ENCODE assay signal across 1 mouse cellular context in the genomic region with DNA sequence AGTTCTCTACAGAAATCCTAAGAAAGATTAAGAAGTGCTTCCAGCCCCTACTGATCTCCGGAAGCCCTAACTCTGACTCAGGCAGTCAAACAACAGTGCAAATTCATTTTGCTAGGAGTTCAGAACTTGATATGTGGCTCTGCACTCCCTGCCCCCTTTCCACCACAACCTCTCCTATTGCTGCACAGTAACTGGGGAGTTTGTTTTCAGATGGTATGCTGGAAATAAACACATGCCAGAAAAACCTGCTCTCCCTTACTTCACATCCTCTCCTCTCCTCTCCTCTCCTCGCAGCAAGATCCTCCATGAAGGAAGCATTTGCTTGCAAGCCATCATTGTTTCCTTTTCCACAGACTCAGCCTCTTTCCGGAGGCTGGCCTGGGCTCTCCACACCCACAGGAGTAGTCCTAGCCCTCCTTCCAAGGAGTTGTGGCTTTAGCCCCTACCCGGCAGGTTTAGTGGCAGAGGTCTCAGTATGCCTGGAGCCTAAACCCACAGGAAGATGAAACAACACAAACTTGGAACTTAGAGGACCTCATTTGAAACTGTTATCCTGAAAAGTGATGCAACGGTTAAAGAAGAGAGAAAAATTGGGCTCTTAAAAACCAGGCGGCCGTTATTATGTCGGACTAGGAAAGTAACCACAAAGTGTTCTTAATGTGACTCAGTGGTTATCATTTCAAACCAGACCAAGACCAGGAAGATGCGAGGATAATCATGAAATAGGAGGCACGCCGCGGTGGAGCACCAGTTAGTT.
TF ChIP-seq lines count a peak whose summit lies in the region.

No protein-coding gene starts in this region.

TF ChIP-seq in MEL, 35 proteins besides CTCF, POLR2A, EP300 and RAD21 (continued from another document):
- TF ChIP-seq KAT2A (conservative IDR thresholded peaks at IDR 0.05; ENCODE audit: low read depth, low read length) (no peak), CHD2 (IDR thresholded peaks at IDR 0.05; ENCODE audit: low read length) (no peak), MYC (IDR thresholded peaks at IDR 0.05; ENCODE audit: low read depth, low read length) (0 out of 2 replicates have a peak, but pooled peaks have one; percentile 15), CHD1 (IDR thresholded peaks at IDR 0.05; ENCODE audit: low read depth, low read length) (peak; percentile 61; the same call in 1 of the 2 replicates), SIN3A (IDR thresholded peaks at IDR 0.05; ENCODE audit: low read length) (peak; percentile 70), ZMIZ1 (IDR thresholded peaks at IDR 0.05; ENCODE audit: low read depth, low read length) (no peak), RCOR1 (IDR thresholded peaks at IDR 0.05; ENCODE audit: low read depth, low read length) (no peak), MAZ (IDR thresholded peaks at IDR 0.05; ENCODE audit: low read depth, low read length) (0 out of 2 replicates have a peak, but pooled peaks have one; percentile 55), MYB (IDR thresholded peaks at IDR 0.05; ENCODE audit: low read depth, low read length) (peak; percentile 92)
